Mouse (Mus musculus) layer of hippocampus, adult 2 months (tissue): Measurements from ENCODE around the gene Rhbdf2. TPM values are rescaled to one million over a fixed set of nuclear protein-coding genes. Genes with fewer than 3 reads are reported as not detected.

Experiments used
- DNase-seq, 2 experiments: peaks; one replicate each; pipeline ENCODE4 v3.0.0; 2022; ENCODE audit warnings: low spot score in 2 of 2
- H3K27ac ChIP-seq: fragments of 200-600 bp; 2 replicates; pipeline ENCODE4 v1.8.1; 2022
- H3K4me3 ChIP-seq: fragments of 200-600 bp; 2 replicates; pipeline ENCODE4 v1.8.1; 2022; ENCODE audit warnings: mild to moderate bottlenecking
- CTCF ChIP-seq: fragments of 200-600 bp; conservative IDR thresholded peaks from 2 replicates; pipeline ENCODE4 v1.8.1; 2022; ENCODE audit warnings: antibody characterized with exemption, mild to moderate bottlenecking, moderate library complexity
- total RNA-seq, 2 experiments: library from RNA; stranded (reverse); gene quantifications; 2 replicates each; pipeline ENCODE4 v1.2.3; 2021

Rhbdf2 gene
- total RNA-seq, 2 experiments from 2014 or later, result 1.4 to 1.6 TPM

DNA sequence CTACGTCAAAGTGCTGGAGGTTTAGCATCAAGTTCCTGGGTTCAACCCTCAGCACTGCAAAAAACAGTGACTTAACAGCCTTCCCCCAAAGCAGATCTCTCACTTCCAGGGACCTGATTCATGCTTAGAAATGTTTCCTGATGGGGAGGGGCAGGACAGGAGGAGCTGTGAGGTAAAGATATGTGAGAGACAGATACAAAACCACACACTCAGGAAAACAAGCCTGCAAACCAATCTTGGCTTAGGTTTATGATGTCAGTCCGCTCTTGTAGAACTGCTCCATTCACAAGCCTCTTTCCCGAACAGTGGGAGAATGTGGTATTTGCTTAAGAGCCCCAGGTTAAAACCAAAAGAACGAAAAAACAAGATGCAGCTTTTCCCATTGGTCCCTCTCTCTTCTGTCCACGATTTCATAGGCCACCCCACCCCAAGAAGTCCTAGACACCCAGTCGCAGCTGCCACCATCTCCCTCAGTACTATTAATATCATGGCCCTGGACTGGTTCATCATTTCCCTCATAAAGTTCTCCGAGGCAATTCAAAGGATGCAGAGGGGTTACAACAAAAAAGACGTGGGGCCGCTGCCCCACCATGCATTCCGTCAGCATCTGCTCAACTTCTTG is 46.7 kb downstream of the Rhbdf2 start:
- H3K27ac ChIP-seq, result peak overlapping the region; percentile 92
- no peak for DNase-seq
- no peak for TF ChIP-seq CTCF
- peak overlapping the region; percentile 89 for H3K4me3 ChIP-seq

DNA sequence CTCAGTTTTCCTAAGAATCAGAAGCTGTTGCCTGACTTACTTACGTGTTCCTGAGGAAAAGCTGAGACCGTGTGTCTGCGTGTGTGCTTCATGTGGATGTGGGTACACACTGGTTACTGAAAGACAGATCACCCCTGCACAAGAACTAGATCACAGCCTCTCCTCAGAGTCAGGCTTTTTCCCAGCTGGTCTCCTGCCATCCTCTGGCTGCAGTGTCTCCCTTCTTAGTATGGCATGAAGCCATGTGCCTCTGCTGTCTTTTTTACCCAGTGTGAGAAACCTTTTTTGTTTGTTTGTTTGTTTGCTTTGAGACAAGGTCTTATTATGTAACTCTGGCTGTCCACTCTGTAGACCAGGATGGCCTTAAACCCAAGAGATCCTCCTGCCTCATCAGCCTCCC is 47.5 kb downstream of the Rhbdf2 start:
- no peak for TF ChIP-seq CTCF
- no peak overlapping the region for H3K4me3 ChIP-seq

DNA sequence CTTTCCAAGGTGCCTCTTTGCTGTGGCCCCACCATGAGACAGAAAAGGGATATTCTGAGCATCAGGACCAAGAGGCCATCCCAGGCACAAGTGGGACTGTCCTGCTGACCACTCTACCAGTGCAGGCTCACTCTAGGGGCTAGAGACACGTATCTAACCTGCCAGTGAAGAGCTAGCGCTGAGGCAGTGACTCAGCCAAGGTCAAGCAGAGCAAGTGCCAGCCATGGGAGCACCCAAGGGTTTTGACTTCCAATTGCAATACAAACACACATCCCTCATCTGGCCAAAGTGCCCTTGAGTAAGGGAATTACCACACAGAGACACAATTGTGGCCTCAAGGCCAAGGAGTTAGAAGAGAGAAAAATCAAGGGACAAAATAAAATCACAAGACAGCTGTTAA is 51.4 kb downstream of the Rhbdf2 start:
- no peak for DNase-seq
- Histone ChIP-seq H3K4me3 (no peak overlapping the region), H3K27ac (no peak overlapping the region)
- TF ChIP-seq CTCF, result no peak

More for the DNA sequence above, 47.5 kb downstream of the Rhbdf2 start:
- DNase-seq, result no peak
- H3K27ac ChIP-seq, result no peak overlapping the region

DNA sequence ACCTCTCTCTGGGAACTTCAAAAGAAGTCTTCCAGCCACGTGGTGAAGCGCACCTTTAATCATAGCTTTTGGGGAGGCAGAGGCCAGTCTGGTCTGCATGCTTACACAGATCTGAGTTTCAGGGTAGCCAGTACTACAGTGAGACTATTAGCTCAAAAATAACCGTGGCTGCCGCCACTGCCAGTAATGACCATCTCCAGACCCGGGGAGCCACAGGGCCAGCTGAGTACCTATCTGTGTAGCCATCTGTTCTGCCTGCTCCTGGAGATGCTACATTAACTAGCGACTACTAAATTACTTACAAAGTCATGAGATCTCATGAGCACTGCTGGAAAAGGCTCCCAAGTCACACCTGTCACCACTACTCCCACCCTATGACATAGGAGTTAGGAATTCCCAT is 51.8 kb downstream of the Rhbdf2 start:
- TF ChIP-seq CTCF, result no peak
- DNase-seq, result no peak
- no peak overlapping the region for H3K4me3 ChIP-seq
- no peak overlapping the region for H3K27ac ChIP-seq

DNA sequence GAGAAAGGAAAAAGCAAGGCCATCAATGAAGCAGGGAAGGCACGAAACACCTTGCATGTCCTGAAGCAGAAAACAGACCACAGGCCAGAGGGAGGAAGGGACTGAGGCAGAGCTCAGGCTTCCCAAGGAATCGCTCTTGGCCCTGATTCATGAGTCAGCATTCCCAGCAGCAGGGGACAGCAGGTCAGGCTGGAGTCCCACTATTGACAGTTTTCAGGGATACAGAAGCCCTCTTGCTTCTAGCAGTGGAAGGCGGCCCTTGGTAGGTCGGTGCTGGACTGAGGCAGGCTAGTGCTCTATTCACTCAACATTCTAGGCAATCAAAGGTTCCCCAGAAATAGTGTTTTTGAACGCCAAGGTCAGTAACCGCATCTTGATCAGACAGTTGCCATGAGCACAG is 52.3 kb downstream of the Rhbdf2 start:
- Histone ChIP-seq H3K4me3 (no peak overlapping the region), H3K27ac (no peak overlapping the region)
- no peak for DNase-seq
- TF ChIP-seq CTCF, result no peak

DNA sequence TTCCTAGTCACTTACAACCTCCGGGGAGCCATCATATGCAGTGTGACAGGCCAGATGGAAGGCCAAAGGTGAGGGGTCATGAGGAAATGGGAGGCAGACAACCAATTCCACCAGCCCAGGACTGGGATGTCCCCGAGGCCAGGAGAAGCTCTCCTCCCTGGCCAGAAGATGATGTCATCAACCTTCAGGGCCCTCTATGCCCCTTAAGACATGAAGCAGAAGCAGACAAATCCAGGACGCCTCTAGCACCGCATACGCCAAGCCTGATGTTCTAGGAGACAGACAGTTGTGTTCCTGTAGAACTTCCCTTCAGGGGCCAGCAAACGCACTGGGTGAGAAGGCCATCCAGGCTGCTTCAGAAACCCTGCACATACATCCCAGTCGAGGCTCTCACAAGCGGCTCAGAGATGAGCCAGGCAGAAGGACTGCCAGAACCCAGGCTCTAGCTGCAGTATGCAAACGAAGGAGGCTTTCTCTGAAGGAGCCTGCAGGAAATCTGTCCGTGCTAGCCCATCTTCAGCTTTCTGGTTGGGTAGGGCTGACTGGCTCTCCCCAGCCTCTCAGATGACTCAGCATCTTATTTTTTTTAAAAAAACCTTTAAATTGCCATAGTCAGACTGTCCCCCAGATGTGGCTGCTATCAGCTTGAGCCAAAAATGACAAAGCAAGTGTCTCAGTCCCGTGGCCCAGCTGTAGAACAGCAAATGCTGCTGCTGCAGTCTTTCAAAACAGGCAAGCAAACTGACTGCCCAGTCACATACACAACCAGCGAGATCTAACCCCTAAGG is 53.9 kb downstream of the Rhbdf2 start:
- peak; percentile 39 to 67 for DNase-seq
- Histone ChIP-seq H3K4me3 (no peak overlapping the region), H3K27ac (peak overlapping the region; percentile 72)
- TF ChIP-seq CTCF, result no peak

DNA sequence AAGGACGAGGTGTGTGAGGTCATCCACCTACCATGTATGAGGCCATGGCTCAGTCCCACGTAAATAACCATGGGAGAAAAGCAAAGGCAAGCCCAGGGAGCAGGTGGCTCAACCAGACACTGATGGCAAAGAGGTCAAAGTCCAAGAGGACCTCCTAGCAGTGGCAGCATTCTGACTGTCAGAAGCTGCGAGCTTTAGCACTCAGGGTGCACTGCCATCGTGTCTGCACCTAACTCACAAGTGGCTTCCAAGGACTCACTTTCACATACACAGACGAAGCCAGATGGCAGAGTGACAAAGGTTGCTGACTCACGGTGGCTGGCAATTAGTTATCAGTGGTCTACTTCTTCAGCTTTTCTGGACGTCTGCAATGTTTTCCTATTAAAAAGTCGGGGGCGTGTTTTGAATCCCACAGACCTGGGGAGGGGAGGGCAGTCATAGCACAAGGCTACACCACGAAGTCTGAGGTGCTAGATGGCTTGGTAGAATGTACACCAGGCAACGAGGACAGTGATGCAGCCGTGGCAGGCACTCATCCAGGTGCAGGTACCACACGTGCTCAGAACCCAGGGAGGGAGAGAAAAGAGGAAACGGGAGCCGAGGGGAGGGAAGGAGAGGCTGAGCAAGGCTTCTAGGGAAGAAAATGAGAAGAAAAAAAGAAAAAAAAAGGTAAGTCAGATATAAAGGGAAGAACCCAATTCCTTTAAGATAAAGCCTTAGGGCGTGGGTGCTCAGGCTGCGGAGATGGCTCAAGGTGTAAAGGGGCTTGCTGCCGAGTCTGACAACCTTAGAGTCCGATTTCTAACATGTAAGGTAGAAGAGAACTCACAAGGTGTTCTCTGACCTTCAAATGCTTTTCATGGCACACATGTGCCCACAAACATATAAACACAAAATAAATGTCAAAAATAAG is 54.8 kb downstream of the Rhbdf2 start:
- no peak overlapping the region for H3K4me3 ChIP-seq
- peak overlapping the region; percentile 72; the same call in 1 of the 2 replicates for H3K27ac ChIP-seq
- DNase-seq, result no peak
- no peak for TF ChIP-seq CTCF

DNA sequence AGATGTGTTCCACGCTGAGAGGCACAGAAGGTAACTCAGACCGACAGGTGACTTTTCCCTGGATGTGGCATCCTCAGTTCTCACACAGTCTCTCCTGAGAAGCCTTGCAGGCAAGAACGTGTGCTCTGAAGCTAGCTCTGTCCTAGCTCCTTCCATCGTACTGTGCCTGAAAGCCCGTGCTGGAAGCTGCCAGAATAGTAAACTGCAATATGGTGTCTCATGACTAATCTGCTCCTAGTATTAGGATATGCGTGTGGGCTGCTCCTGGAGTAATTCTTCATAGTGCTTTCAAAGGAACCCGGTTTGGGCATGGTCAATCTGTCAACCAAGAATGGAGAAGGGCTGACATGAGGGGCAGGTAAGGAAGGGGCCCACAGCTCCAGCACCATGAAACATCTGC is 56.0 kb downstream of the Rhbdf2 start:
- DNase-seq, result peak in 1 of 2 experiments; percentile 51
- no peak overlapping the region for H3K4me3 ChIP-seq
- 0 out of 2 replicates have a peak overlapping the region, but pooled peaks have one; percentile 43 for H3K27ac ChIP-seq

DNA sequence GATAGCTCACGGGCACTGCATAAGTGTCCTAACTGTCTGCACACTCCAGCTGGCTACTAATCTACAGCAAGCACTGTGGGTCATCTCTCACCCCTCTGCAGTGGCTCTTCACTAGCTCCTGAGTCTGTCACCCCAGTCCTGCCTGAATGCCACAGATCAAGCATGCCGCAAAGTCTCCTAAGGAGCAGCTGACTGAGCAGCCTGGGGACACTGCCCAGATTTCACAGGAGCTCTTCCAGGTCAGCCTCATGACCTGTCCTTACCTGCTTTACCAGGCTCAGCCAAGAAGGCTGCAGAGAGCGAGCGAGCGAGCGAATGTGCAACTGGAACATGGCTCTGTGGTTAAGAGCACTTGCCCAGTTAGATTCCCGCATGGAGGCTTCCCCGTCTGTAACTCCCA is 59.3 kb downstream of the Rhbdf2 start:
- no peak for DNase-seq
- Histone ChIP-seq H3K4me3 (no peak overlapping the region), H3K27ac (no peak overlapping the region)
- TF ChIP-seq CTCF, result no peak

More for the DNA sequence above, 56.0 kb downstream of the Rhbdf2 start:
- TF ChIP-seq CTCF, result no peak

DNA sequence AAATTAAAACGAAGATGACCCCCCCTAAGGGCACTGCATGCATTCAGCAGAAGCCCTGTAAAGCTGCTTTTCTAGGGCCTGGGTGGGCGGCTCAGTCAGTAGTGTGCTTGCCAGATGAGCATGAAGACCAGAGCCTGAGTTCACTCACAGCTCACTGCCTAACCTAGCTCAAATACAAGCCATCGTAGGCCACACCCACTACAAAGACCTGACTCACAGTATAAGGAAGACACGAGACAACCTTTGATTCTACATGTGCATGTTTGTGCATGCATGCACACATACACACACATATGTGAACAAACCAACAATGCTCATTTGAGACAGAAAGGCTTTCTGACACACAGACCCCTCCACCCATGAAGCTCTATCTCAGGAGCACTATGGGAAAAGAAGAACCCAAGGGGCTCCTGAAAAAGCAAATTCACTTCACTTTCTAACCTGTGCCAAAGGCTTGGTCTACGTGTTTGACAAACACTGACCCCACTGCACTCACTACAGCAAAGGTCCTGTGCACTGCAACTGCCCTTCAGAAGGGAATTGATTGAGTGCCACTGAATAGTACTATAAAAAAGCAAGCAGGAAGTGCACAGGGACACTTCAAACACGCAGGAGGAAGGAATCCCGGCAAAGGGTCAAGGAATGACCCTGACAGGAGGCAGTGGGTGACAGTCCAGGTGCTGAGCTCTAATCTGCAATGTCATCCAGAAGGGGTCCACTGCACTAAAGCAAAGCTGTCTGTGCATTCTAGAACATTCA is 61.4 kb downstream of the Rhbdf2 start:
- Histone ChIP-seq H3K27ac (no peak overlapping the region), H3K4me3 (no peak overlapping the region)
- no peak for DNase-seq
- TF ChIP-seq CTCF, result no peak

DNA sequence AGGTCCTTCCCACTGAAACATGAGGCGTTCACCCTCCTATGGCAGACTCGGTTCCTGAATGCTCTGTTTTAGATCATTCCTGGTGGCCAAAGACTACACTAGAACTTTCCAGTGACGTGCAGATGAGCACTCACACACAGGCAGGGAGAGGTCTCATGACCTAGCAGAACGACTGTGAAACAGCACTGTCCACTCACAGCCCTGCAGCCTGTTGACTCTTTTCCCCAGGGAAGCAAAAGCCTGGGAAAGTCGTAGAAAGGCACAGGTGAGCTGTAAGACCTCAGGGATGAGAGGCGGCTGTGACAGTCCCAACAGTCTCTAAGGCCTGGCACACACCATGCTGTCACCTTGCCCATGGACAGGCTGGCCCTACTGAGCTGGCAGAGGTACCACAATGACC is 70.5 kb downstream of the Rhbdf2 start:
- DNase-seq, result no peak
- H3K27ac ChIP-seq, result no peak overlapping the region

DNA sequence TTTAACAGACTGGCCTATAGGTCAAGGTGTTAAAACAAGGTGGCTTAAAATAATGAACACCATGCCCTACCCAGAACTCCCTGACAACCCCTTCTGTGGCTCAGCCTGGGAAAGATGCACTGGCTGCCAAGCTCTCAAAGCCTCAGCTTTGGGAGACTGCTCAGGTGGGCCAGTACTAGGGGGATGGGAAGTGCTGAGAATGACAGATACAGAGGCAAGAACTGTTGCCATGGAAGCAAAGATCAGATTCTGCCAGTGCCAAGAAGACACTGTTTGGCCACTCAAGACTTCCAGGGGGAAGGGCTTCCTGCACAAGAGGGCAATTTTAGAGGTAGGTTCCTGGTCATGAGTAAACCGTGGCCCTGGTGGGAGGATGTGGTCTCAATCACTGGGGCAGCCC is 71.2 kb downstream of the Rhbdf2 start:
- TF ChIP-seq CTCF, result no peak
- Histone ChIP-seq H3K27ac (no peak overlapping the region), H3K4me3 (no peak overlapping the region)
- DNase-seq, result no peak

More for the DNA sequence above, 70.5 kb downstream of the Rhbdf2 start:
- no peak overlapping the region for H3K4me3 ChIP-seq
- no peak for TF ChIP-seq CTCF
